Mouse (Mus musculus) MEL (cell line): ENCODE data around the gene Sox6. TPM values are rescaled to one million over a fixed set of nuclear protein-coding genes. Genes with fewer than 3 reads are reported as not detected.

Experiments
- DNase-seq: peaks from one replicate; pipeline ENCODE4 v3.0.0; 2011; ENCODE audit warnings: low read depth, low spot score
- H3K27ac ChIP-seq: 2 replicates; pipeline ENCODE4 v1.5.1; 2012; ENCODE audit warnings: low read depth, mild to moderate bottlenecking, control low read depth, low read length, moderate library complexity; ENCODE audit not compliant: control insufficient read depth
- H3K27me3 ChIP-seq, 2 experiments: fragments of 150-350 bp in 1 of 2; sonication (generic) in 1 of 2; 2 replicates each; pipeline ENCODE4 v1.6.1; 2012; ENCODE audit warnings: low read length in 2 of 2, mild to moderate bottlenecking in 2 of 2, improper control_type of control experiment in 1 of 2, moderate library complexity in 1 of 2; ENCODE audit not compliant: insufficient read depth in 2 of 2, control insufficient read depth in 1 of 2
- H3K36me3 ChIP-seq, 2 experiments: 2 replicates each; pipeline ENCODE4 v1.6.1; 2012 to 2014; ENCODE audit warnings: low read length in 2 of 2, improper control_type of control experiment in 1 of 2, inconsistent platforms in 1 of 2, mild to moderate bottlenecking in 1 of 2; ENCODE audit not compliant: insufficient read depth in 2 of 2, control insufficient read depth in 1 of 2
- H3K4me1 ChIP-seq, 2 experiments: fragments of 150-350 bp in 1 of 2; sonication (generic) in 1 of 2; 2 replicates each; pipeline ENCODE4 v1.6.1; 2012; ENCODE audit warnings: low read length in 2 of 2, improper control_type of control experiment in 1 of 2, mild to moderate bottlenecking in 1 of 2; ENCODE audit not compliant: insufficient read depth in 2 of 2, control insufficient read depth in 1 of 2
- H3K4me3 ChIP-seq, 2 experiments: fragments of 150-350 bp in 1 of 2; sonication (generic) in 1 of 2; 2 replicates each; pipeline ENCODE4 v1.5.1; 2012; ENCODE audit warnings: low read depth in 2 of 2, low read length in 2 of 2, mild to moderate bottlenecking in 2 of 2, moderate library complexity in 2 of 2, control low read depth in 1 of 2, improper control_type of control experiment in 1 of 2; ENCODE audit not compliant: control insufficient read depth in 1 of 2, insufficient read depth in 1 of 2
- H3K79me2 ChIP-seq: 2 replicates; pipeline ENCODE4 v1.6.1; 2012; ENCODE audit warnings: mild to moderate bottlenecking, low read length, moderate library complexity; ENCODE audit not compliant: control insufficient read depth, poor library complexity, insufficient read depth
- H3K9ac ChIP-seq: 2 replicates; pipeline ENCODE4 v1.6.1; 2012; ENCODE audit warnings: low read depth, mild to moderate bottlenecking, control low read depth, low read length, moderate library complexity; ENCODE audit not compliant: control insufficient read depth, poor library complexity, severe bottlenecking
- H3K9me3 ChIP-seq: fragments of 150-350 bp; sonication (generic); replicated peaks from 2 replicates; pipeline ENCODE4 v1.6.1; 2012; ENCODE audit warnings: mild to moderate bottlenecking, low read length, improper control_type of control experiment, moderate library complexity; ENCODE audit not compliant: insufficient read depth
- BHLHE40 ChIP-seq: IDR thresholded peaks from 2 replicates; pipeline ENCODE4 v1.6.1; 2012; ENCODE audit warnings: low read depth, mild to moderate bottlenecking, inconsistent platforms, low read length, improper control_type of control experiment, borderline replicate concordance
- CHD2 ChIP-seq: IDR thresholded peaks from 2 replicates; pipeline ENCODE4 v1.6.1; 2011; ENCODE audit warnings: low read length, improper control_type of control experiment
- CTCF ChIP-seq, 3 experiments: IDR thresholded peaks in 2 of 3; conservative IDR thresholded peaks in 1 of 3; 2 replicates each; pipeline ENCODE4 v1.5.1; 2011 to 2012; ENCODE audit warnings: low read length in 3 of 3, low read depth in 2 of 3, mild to moderate bottlenecking in 2 of 3, improper control_type of control experiment in 1 of 3, inconsistent platforms in 1 of 3, mixed read lengths in 1 of 3, moderate library complexity in 1 of 3; ENCODE audit not compliant: control insufficient read depth in 1 of 3, insufficient read depth in 1 of 3, poor library complexity in 1 of 3, severe bottlenecking in 1 of 3
- E2F4 ChIP-seq: IDR thresholded peaks from 2 replicates; pipeline ENCODE4 v1.6.1; 2011; ENCODE audit warnings: low read depth, low read length, improper control_type of control experiment, borderline replicate concordance
- GATA1 ChIP-seq: IDR thresholded peaks from 2 replicates; pipeline ENCODE4 v1.6.1; 2011; ENCODE audit warnings: low read depth, low read length, improper control_type of control experiment
- HCFC1 ChIP-seq: IDR thresholded peaks from 2 replicates; pipeline ENCODE4 v1.6.1; 2012; ENCODE audit warnings: low read depth, mild to moderate bottlenecking, inconsistent platforms, low read length, improper control_type of control experiment, moderate library complexity
- KAT2A ChIP-seq: conservative IDR thresholded peaks from 2 replicates; pipeline ENCODE4 v1.6.1; 2012; ENCODE audit warnings: low read depth, low read length, improper control_type of control experiment, inconsistent platforms
- MAFK ChIP-seq: IDR thresholded peaks from 2 replicates; pipeline ENCODE4 v1.6.1; 2011; ENCODE audit warnings: low read depth, mild to moderate bottlenecking, low read length, improper control_type of control experiment, borderline replicate concordance
- MAX ChIP-seq: IDR thresholded peaks from 2 replicates; pipeline ENCODE4 v1.6.1; 2011; ENCODE audit warnings: low read length, improper control_type of control experiment
- MEF2A ChIP-seq: IDR thresholded peaks from 2 replicates; pipeline ENCODE4 v1.6.1; 2014; ENCODE audit warnings: low read depth, mild to moderate bottlenecking, inconsistent platforms, low read length, improper control_type of control experiment; ENCODE audit not compliant: poor library complexity, insufficient replicate concordance, severe bottlenecking; ENCODE audit errors: extremely low read depth
- MYB ChIP-seq: IDR thresholded peaks from 2 replicates; pipeline ENCODE4 v1.6.1; 2011; ENCODE audit warnings: mild to moderate bottlenecking, low read depth, low read length, improper control_type of control experiment
- POLR2A ChIP-seq, 2 experiments: IDR thresholded peaks; 2 replicates each; pipeline ENCODE4 v1.6.1; 2011 to 2012; ENCODE audit warnings: low read length in 2 of 2, mild to moderate bottlenecking in 2 of 2, control low read depth in 1 of 2, improper control_type of control experiment in 1 of 2, low read depth in 1 of 2, moderate library complexity in 1 of 2; ENCODE audit not compliant: control insufficient read depth in 1 of 2, insufficient read depth in 1 of 2, poor library complexity in 1 of 2
- RCOR1 ChIP-seq: IDR thresholded peaks from 2 replicates; pipeline ENCODE4 v1.6.1; 2012; ENCODE audit warnings: low read depth, mild to moderate bottlenecking, inconsistent platforms, low read length, improper control_type of control experiment
- TAL1 ChIP-seq: IDR thresholded peaks from 2 replicates; pipeline ENCODE4 v1.6.1; 2012; ENCODE audit warnings: mild to moderate bottlenecking, inconsistent platforms, low read length, moderate library complexity, mixed read lengths
- USF2 ChIP-seq, 2 experiments: IDR thresholded peaks; 2 replicates each; pipeline ENCODE4 v1.6.1; 2011 to 2012; ENCODE audit warnings: improper control_type of control experiment in 2 of 2, low read length in 2 of 2, borderline replicate concordance in 1 of 2, inconsistent platforms in 1 of 2, low read depth in 1 of 2, mild to moderate bottlenecking in 1 of 2; ENCODE audit not compliant: insufficient read depth in 1 of 2
- ZKSCAN1 ChIP-seq: IDR thresholded peaks from 2 replicates; pipeline ENCODE4 v1.6.1; 2012; ENCODE audit warnings: low read depth, mild to moderate bottlenecking, inconsistent platforms, low read length, improper control_type of control experiment, moderate library complexity
- ZNF384 ChIP-seq: IDR thresholded peaks from 2 replicates; pipeline ENCODE4 v1.6.1; 2012; ENCODE audit warnings: low read depth, mild to moderate bottlenecking, inconsistent platforms, low read length, improper control_type of control experiment
- polyA plus RNA-seq, 2 experiments: library from polyadenylated mRNA; stranded (reverse) in 1 of 2; unstranded in 1 of 2; fragments of >175 nt in 1 of 2; fragments of >200 nt in 1 of 2; gene quantifications; 2 replicates each; pipeline versions ENCODE4 v1.2.1 to v1.2.4; 2012; ENCODE audit warnings: low replicate concordance in 2 of 2, low read depth in 1 of 2; ENCODE audit not compliant: insufficient read length in 2 of 2, insufficient read depth in 1 of 2, missing spikeins in 1 of 2
- total RNA-seq: library from RNA; depleted of rRNA; stranded (reverse); fragments of 300-350 nt; gene quantifications from 2 replicates; pipeline ENCODE4 v1.2.3, GENCODE M21; 2012

Gene Sox6
- total and polyA plus RNA-seq, 3 experiments, result 2.6 to 4.6 TPM; not detected in 1

DNA sequence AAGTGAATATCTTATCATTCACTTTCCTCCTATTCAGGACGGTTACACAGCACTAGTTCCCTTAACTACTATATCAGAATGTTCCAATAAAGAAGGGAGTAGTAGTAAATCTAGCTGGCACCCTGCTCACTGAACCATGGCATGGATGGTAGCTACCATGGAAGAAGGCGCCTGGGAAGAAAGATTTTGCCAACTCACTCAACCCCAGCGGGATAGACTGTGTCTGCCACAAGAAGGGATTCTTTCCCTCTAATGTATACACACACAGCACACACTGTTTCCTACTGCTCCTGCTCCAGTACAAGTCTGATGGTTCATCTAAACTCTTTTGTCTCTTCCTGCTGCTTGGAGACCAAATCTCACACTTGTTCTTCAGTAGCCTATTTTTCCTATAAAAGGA is 147.1 kb downstream of the Sox6 start:
- Histone ChIP-seq H3K79me2 (no peaks in the 10 kb centered on the region), H3K9me3 (no peaks in the 10 kb centered on the region), H3K9ac (no peak overlapping the region), H3K4me1 (peaks cover 20 to 23% of the 10 kb centered on the region in 2 experiments), H3K4me3 (no peak overlapping the region), H3K36me3 (peaks cover 0 to 47% of the 10 kb centered on the region in 2 experiments; a peak in 2 of 4 replicates), H3K27ac (no peak overlapping the region), H3K27me3 (no peaks in the 10 kb centered on the region)
- DNase-seq, result no peak
- TF ChIP-seq KAT2A (no peak), HCFC1 (no peak), BHLHE40 (no peak), TAL1 (no peak), GATA1 (no peak), MAFK (no peak), CHD2 (no peak)

DNA sequence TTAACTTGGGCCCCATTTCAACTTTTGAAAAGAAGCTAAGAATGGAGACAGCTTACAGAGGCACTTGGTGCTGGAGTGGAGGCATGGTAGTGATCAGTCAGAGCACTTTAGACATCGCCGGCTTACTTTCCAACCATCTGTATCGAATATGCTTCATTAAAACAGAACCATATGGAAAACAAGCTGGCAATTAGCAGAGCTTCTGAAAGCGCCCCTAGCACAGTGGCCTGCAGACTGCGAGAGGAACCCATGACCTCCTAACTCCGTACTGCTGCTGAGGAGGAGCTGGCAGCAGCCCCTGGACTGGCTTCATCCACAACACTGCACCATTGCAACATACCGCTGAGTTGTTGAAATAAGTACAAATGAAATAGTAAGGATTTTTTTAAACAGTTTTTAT is 148.7 kb downstream of the Sox6 start:
- DNase-seq, result no peak
- H3K4me3 ChIP-seq, result no peak overlapping the region
- peaks cover 0 to 43% of the 10 kb centered on the region in 2 experiments; a peak in 2 of 4 replicates for H3K36me3 ChIP-seq
- no peak overlapping the region for H3K9ac ChIP-seq
- no peaks in the 10 kb centered on the region for H3K27me3 ChIP-seq
- H3K79me2 ChIP-seq, result no peaks in the 10 kb centered on the region
- no peak for TF ChIP-seq MAX
- no peak for TF ChIP-seq E2F4
- TF ChIP-seq ZKSCAN1, result no peak
- TF ChIP-seq HCFC1, result no peak
- TF ChIP-seq RCOR1, result no peak
- TF ChIP-seq ZNF384, result no peak
- no peak for TF ChIP-seq CTCF (IDR thresholded peaks at IDR 0.05 in 2 of 3, conservative IDR thresholded peaks at IDR 0.05 in 1 of 3; ENCODE audit: control insufficient read depth in 1 of 3, insufficient read depth in 1 of 3, low read depth in 2 of 3, low read length in 3 of 3, poor library complexity in 1 of 3, severe bottlenecking in 1 of 3)
- TF ChIP-seq MEF2A, result no peak
- TF ChIP-seq POLR2A (IDR thresholded peaks at IDR 0.05; ENCODE audit: control insufficient read depth in 1 of 2, insufficient read depth in 1 of 2, low read depth in 1 of 2, low read length in 2 of 2, poor library complexity in 1 of 2), result no peak
- no peak for TF ChIP-seq USF2 (IDR thresholded peaks at IDR 0.05; ENCODE audit: borderline replicate concordance in 1 of 2, insufficient read depth in 1 of 2, low read depth in 1 of 2, low read length in 2 of 2)
- no peak for TF ChIP-seq MYB
- no peaks in the 10 kb centered on the region for H3K9me3 ChIP-seq
- no peak overlapping the region for H3K27ac ChIP-seq
- peaks cover 14 to 17% of the 10 kb centered on the region in 2 experiments for H3K4me1 ChIP-seq
